Mouse (Mus musculus): ENCODE results near the gene Npm3. TPM values are rescaled to one million over a fixed set of nuclear protein-coding genes. Genes with fewer than 3 reads are reported as not detected.

The Npm3 gene
- polyA plus RNA-seq, 1 experiment: 68.2 TPM

GRCm38 (mm10) chr19:45789888-45790874 lies 40.8 kb upstream of the Npm3 start:
- TF ChIP-seq POLR2A (IDR thresholded peaks at IDR 0.05; ENCODE audit: low read depth, low read length) (no peak), CTCF (IDR thresholded peaks at IDR 0.05; ENCODE audit: extremely low read depth, insufficient read depth, insufficient read length, insufficient replicate concordance) (no peak)
- no peak overlapping the region for H3K4me3 ChIP-seq (ENCODE audit: extremely low read depth, insufficient read depth, insufficient read length)

GRCm38 (mm10) chr19:45789365-45789764 lies 40.0 kb upstream of the Npm3 start:
- H3K27ac ChIP-seq (ENCODE audit: insufficient read depth, low read length): no peak overlapping the region
- no peaks in the 10 kb centered on the region for H3K27me3 ChIP-seq (ENCODE audit: control insufficient read depth, insufficient read depth, low read length)
- no peak overlapping the region for H3K4me3 ChIP-seq (ENCODE audit: extremely low read depth, insufficient read depth, insufficient read length)
- peaks cover 6% of the 10 kb centered on the region; the same call in 1 of the 2 replicates for H3K4me1 ChIP-seq (ENCODE audit: control insufficient read depth, insufficient read depth, insufficient read length)
- no peak for DNase-seq (ENCODE audit: low read depth in 1 of 2, low spot score in 2 of 2)
- TF ChIP-seq CTCF (IDR thresholded peaks at IDR 0.05; ENCODE audit: extremely low read depth, insufficient read depth, insufficient read length, insufficient replicate concordance) (no peak), POLR2A (IDR thresholded peaks at IDR 0.05; ENCODE audit: low read depth, low read length) (no peak)
- 82% methylated on average over 7 of the region's 7 CpGs for WGBS
- no peaks in the 10 kb centered on the region for H3K36me3 ChIP-seq (ENCODE audit: control insufficient read depth, insufficient read depth, low read length)

More at GRCm38 (mm10) chr19:45789888-45790874, 40.8 kb upstream of the Npm3 start:
- peak; percentile 47 to 48 for DNase-seq (ENCODE audit: low read depth in 1 of 2, low spot score in 2 of 2)
- WGBS: 44% methylated on average over 13 of the region's 13 CpGs
- Histone ChIP-seq H3K36me3 (ENCODE audit: control insufficient read depth, insufficient read depth, low read length) (no peaks in the 10 kb centered on the region), H3K4me1 (ENCODE audit: control insufficient read depth, insufficient read depth, insufficient read length) (peaks cover 6% of the 10 kb centered on the region; the same call in 1 of the 2 replicates), H3K27me3 (ENCODE audit: control insufficient read depth, insufficient read depth, low read length) (no peaks in the 10 kb centered on the region), H3K27ac (ENCODE audit: insufficient read depth, low read length) (peak overlapping the region; percentile 33; the same call in 1 of the 2 replicates)

DNA sequence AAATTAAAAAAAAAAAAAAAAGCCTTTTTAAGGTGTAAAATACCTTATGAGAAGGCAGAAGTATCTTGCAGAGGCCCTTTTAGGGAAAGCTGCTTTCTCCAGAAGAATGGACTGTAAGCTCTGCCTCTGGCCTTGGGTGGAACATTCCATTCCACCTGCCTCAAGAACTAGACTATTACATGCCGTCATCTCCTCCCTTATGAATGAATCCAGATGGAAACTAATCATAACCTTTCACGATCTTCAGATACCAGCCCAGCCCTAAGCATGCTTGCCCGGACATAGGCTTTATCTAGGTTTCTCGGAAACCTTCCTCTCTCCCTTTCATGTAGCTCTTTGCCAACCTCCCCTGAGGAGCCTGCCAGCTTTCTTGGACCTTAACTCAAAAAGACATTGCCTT lies 38.9 kb upstream of the Npm3 start:
- H3K4me1 ChIP-seq (ENCODE audit: control insufficient read depth, insufficient read depth, insufficient read length): peaks cover 12% of the 10 kb centered on the region
- no peaks in the 10 kb centered on the region for H3K36me3 ChIP-seq (ENCODE audit: control insufficient read depth, insufficient read depth, low read length)
- no peak overlapping the region for H3K27ac ChIP-seq (ENCODE audit: insufficient read depth, low read length)
- H3K27me3 ChIP-seq (ENCODE audit: control insufficient read depth, insufficient read depth, low read length): no peaks in the 10 kb centered on the region
- TF ChIP-seq POLR2A (IDR thresholded peaks at IDR 0.05; ENCODE audit: low read depth, low read length): no peak
- TF ChIP-seq CTCF (IDR thresholded peaks at IDR 0.05; ENCODE audit: extremely low read depth, insufficient read depth, insufficient read length, insufficient replicate concordance): no peak
- 87% methylated on average over 4 of the region's 4 CpGs for WGBS
- no peak overlapping the region for H3K4me3 ChIP-seq (ENCODE audit: extremely low read depth, insufficient read depth, insufficient read length)
- no peak for DNase-seq (ENCODE audit: low read depth in 1 of 2, low spot score in 2 of 2)

DNA sequence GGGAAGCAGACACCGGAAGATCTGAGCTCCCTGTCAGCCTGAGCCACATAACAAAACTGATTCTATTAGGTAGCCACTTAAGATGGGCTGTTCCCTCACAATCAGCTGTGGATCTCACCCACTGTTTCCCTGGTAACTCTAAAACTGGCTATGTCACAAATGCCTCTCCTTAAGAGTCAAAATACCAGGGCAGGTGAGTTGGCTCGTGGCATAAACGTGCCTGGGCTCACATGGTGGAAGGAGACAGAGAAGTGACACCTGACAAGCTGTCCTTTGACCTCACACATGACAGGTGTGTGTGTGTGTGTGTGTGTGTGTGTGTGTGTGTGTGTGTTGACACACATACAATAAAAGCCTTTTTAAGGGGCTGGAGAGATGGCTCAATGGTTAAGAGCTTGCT lies 38.1 kb upstream of the Npm3 start:
- TF ChIP-seq CTCF (IDR thresholded peaks at IDR 0.05; ENCODE audit: extremely low read depth, insufficient read depth, insufficient read length, insufficient replicate concordance) (no peak), POLR2A (IDR thresholded peaks at IDR 0.05; ENCODE audit: low read depth, low read length) (no peak)
- H3K4me1 ChIP-seq (ENCODE audit: control insufficient read depth, insufficient read depth, insufficient read length): peaks cover 12% of the 10 kb centered on the region

DNA sequence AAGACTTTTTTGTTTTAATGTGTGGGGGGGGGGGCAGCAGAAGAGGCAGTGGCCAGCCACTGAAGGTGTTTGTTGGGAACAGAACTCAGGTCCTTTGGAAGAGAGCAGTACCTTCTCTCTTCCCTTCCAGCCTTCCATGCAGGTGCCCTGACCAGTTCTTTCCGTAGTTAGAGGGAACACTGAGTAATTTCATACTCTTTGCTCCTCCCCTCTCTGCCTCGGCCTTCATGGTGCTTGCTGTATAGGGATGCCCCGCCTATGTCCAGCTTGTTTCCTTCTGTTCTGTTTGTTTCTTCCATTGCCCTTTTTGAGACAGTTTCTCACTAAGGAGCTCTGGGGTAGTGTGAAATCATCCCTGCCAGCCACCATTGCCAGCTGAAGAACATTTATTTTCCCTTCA lies 36.1 kb upstream of the Npm3 start:
- H3K27ac ChIP-seq (ENCODE audit: insufficient read depth, low read length): no peak overlapping the region
- TF ChIP-seq POLR2A (IDR thresholded peaks at IDR 0.05; ENCODE audit: low read depth, low read length) (no peak), CTCF (IDR thresholded peaks at IDR 0.05; ENCODE audit: extremely low read depth, insufficient read depth, insufficient read length, insufficient replicate concordance) (no peak)
- DNase-seq (ENCODE audit: low read depth in 1 of 2, low spot score in 2 of 2): no peak
- H3K4me1 ChIP-seq (ENCODE audit: control insufficient read depth, insufficient read depth, insufficient read length): peaks cover 17% of the 10 kb centered on the region
- H3K36me3 ChIP-seq (ENCODE audit: control insufficient read depth, insufficient read depth, low read length): peaks cover 2% of the 10 kb centered on the region; the same call in 1 of the 2 replicates
- H3K27me3 ChIP-seq (ENCODE audit: control insufficient read depth, insufficient read depth, low read length): no peaks in the 10 kb centered on the region
- no peak overlapping the region for H3K4me3 ChIP-seq (ENCODE audit: extremely low read depth, insufficient read depth, insufficient read length)
- 71% methylated on average over 3 of the region's 3 CpGs for WGBS

More for the DNA sequence above, 38.1 kb upstream of the Npm3 start:
- no peak for DNase-seq (ENCODE audit: low read depth in 1 of 2, low spot score in 2 of 2)
- Histone ChIP-seq H3K27me3 (ENCODE audit: control insufficient read depth, insufficient read depth, low read length) (no peaks in the 10 kb centered on the region), H3K36me3 (ENCODE audit: control insufficient read depth, insufficient read depth, low read length) (no peaks in the 10 kb centered on the region), H3K4me3 (ENCODE audit: extremely low read depth, insufficient read depth, insufficient read length) (no peak overlapping the region), H3K27ac (ENCODE audit: insufficient read depth, low read length) (no peak overlapping the region)
- WGBS: 78% methylated on average over 3 of the region's 3 CpGs

DNA sequence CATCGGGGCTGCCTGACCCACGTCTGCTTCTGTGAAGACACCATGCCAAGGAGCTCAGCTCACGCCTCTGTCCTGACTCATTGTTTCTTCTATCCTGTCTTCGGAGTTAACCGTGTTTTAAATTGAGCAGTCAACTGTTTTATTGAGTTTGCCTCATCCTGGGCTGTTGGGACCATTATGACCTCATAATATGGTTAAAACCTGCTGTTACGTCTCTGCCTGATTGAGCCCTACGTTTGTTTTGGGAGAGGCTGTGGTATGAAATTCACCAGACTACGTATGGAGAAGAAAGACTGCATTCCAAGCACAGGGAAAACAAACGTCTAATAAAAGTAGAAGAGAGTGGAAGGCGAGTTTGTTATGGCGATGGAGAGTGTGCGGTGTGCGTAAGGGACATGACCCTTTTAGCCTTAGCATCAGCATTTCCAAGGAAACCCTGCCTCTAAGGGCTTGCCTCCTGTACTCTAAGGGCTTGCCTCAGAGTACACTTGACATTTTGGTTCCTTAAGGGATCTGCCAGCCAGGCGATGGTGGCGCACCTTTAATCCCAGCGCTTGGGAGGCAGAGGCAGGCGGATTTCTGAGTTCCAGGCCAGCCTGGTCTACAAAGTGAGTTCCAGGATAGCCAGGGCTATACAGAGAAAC lies 34.7 kb upstream of the Npm3 start:
- Histone ChIP-seq H3K27me3 (ENCODE audit: control insufficient read depth, insufficient read depth, low read length) (no peaks in the 10 kb centered on the region), H3K27ac (ENCODE audit: insufficient read depth, low read length) (peak overlapping the region; percentile 67), H3K4me1 (ENCODE audit: control insufficient read depth, insufficient read depth, insufficient read length) (peaks cover 18% of the 10 kb centered on the region), H3K36me3 (ENCODE audit: control insufficient read depth, insufficient read depth, low read length) (peaks cover 5% of the 10 kb centered on the region), H3K4me3 (ENCODE audit: extremely low read depth, insufficient read depth, insufficient read length) (peak overlapping the region; percentile 44)
- TF ChIP-seq POLR2A (IDR thresholded peaks at IDR 0.05; ENCODE audit: low read depth, low read length): no peak
- 39% methylated on average over 17 of the region's 17 CpGs for WGBS
- DNase-seq (ENCODE audit: low read depth in 1 of 2, low spot score in 2 of 2): no peak
